Mouse (Mus musculus): ENCODE measurements around the gene Tecr.

Tecr gene

GRCm38 (mm10) chr8:83570272-83571000 is 37.3 kb downstream of the Tecr start:
- in situ Hi-C loops (cut with MboI; ENCODE audit: unreplicated experiment in 2 of 2), result no loop called here

DNA sequence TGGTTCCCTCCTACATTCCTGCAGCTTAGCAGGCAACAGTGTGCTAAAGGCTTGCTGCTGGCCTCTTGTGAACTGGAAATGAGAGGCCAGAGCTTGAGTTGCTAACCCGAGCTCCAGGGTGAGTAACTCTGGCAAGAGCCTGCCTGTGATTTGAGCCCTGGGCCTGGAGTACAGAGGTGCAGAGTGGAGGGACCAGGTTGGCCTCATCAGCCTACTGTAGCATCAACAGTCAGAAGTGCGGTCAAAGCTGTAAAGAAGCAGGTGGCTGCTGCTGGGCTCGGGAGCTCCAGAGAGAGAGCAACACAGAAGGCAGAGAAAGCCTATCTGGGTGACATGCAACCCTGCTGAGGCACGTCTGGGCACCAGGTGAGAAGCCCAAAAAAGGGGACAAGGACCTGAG is 38.6 kb downstream of the Tecr start:
- in situ Hi-C loops (cut with MboI; ENCODE audit: unreplicated experiment in 2 of 2), result no loop called here

GRCm38 (mm10) chr8:83568755-83569154 is 39.0 kb downstream of the Tecr start:
- in situ Hi-C loops (cut with MboI; ENCODE audit: unreplicated experiment in 2 of 2), result no loop called here

- in situ Hi-C loops (cut with MboI; ENCODE audit: unreplicated experiment in 2 of 2), result no loop called here
Observed at GRCm38 (mm10) chr8:83568128-83568527, 39.6 kb downstream of the Tecr start.

DNA sequence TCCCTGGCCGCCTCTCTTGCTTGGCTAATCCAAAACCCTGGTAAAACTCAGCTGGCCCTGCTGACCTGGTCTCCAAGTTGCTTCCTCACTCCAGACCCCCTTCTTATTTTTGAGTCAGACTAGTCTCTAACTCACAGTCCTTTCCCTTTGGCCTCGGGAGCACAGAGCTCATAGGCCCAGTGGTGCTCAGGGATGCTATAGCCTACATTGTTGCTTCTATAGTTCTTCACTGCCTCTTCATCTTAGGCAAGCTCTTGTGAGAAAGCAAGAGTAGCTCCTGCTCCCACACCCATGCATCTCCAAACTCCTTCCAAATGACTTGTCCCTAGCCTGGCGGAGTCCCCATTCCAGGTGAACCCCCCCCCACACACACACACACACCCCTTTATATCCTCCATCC is 40.1 kb downstream of the Tecr start:
- in situ Hi-C loops (cut with MboI; ENCODE audit: unreplicated experiment in 2 of 2), result no loop called here

DNA sequence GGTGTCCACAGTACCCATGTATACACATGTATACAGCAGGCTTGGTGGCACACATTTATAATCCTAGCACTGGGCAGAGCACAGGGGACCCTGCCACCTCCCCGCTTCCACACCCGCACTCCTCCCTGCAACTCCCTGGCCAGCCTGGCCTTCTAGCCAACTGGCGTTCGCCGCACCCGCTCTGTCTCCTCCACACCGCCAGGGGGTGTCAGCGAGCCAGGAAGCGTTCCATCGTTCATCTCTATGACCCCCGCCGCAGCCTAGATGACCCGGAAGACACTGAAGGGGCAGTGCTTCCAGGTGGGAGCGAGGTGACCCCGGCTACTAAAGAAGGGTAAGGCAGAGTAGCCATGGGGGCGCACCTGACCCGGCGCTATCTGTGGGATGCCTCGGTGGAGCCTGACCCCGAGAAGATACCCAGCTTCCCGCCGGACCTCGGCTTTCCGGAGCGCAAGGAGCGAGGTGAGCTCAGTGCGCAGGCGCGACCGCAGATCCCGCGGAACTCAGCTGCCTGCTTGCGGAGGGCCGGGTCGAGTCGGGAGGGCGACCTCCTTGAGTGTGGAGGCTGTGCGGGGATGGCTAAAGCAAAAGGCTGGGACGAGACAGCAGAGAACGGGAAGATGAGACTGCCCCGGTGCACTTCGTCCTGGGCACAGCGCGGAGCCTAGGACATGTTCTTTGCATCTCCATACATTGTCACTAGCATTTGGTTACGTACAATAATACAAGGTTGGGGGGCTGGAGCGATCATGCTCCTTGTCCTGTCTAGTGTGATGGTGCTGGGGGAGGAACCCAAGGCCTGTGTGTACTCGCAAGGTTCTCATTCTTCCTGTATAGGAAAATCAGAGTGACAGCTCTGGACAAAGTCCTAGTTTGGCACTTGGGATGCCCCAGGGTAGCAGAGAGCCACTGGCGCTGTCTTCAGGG is 41.0 kb downstream of the Tecr start, which contains the start of gene Ndufb7:
Gene Ndufb7, plus strand, starts transcription at position 203 of the 927 bp plus-strand sequence.
- in situ Hi-C loops (cut with MboI; ENCODE audit: unreplicated experiment in 2 of 2), result no loop called here

GRCm38 (mm10) chr8:83565731-83566375 is 41.9 kb downstream of the Tecr start:
- in situ Hi-C loops (cut with MboI; ENCODE audit: unreplicated experiment in 2 of 2), result no loop called here

- in situ Hi-C loops (cut with MboI; ENCODE audit: unreplicated experiment in 2 of 2), result no loop called here
Observed at GRCm38 (mm10) chr8:83563246-83563645, 44.5 kb downstream of the Tecr start.

DNA sequence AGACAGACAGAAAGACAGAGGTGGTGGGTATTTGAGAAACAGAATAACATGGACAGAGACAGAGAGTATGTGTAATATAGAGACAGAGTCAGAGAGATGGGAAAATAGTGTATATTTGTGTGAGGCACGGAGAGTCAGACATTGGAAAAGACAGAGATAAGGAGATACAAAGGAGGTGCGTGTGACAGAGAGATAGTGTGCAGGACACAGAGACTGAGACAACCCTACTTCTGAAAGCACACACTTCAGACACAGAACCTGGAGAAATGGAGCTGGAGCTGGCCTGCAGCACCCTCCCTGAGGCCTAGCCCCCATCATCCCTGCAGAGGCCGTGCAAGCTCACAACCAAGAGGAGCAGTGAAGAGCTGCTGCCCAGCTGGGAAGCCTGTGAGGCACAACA is 45.1 kb downstream of the Tecr start:
- in situ Hi-C loops (cut with MboI; ENCODE audit: unreplicated experiment in 2 of 2), result no loop called here

- in situ Hi-C loops (cut with MboI; ENCODE audit: unreplicated experiment in 2 of 2), result no loop called here
Observed at GRCm38 (mm10) chr8:83535736-83536135, 72.0 kb downstream of the Tecr start, which contains the start of gene Olfr370. Olfr370 (plus strand) TSS chr8:83535780.

DNA sequence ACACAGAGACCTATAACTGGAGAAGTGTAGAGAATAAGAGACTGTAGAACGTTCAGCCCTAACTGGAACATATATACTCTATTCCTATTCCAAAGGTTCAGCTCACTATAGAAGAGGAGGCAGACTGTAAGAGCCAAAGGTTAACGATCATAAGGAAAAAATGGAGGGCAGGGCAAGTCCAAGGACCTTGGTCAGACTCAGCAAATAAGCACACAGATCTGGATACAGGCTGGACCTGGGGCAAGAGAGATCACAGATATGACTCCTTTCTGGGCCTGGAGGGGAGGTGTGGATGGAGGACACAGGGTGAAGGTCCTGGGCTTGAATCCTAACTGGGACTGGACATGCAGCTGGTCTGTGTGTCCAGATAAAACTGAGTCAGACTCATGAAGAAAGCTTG is 73.0 kb downstream of the Tecr start:
- in situ Hi-C loops (cut with MboI; ENCODE audit: unreplicated experiment in 2 of 2), result no loop called here
